Mouse (Mus musculus) CH12.LX (cell line): ENCODE results near the gene BC051142.

Experiments
- CTCF ChIP-seq, 2 experiments: IDR thresholded peaks in 1 of 2; conservative IDR thresholded peaks in 1 of 2; 2 replicates each; pipeline ENCODE4 v1.5.1; 2011 to 2012; ENCODE audit warnings: low read depth in 2 of 2, low read length in 2 of 2, improper control_type of control experiment in 1 of 2, inconsistent platforms in 1 of 2, mild to moderate bottlenecking in 1 of 2, moderate library complexity in 1 of 2
- EP300 ChIP-seq: IDR thresholded peaks from 2 replicates; pipeline ENCODE4 v1.6.1; 2011; ENCODE audit warnings: low read length, improper control_type of control experiment
- MAX ChIP-seq: IDR thresholded peaks from 2 replicates; pipeline ENCODE4 v1.6.1; 2011; ENCODE audit warnings: low read length, improper control_type of control experiment
- POLR2A ChIP-seq: IDR thresholded peaks from 2 replicates; pipeline ENCODE4 v1.6.1; 2011; ENCODE audit warnings: low read depth, mild to moderate bottlenecking, improper control_type of control experiment, low read length
- POLR2AphosphoS2 ChIP-seq: IDR thresholded peaks from 2 replicates; pipeline ENCODE4 v1.6.1; 2011; ENCODE audit warnings: low read depth, low read length, improper control_type of control experiment
- RAD21 ChIP-seq: IDR thresholded peaks from 2 replicates; pipeline ENCODE4 v1.6.1; 2011; ENCODE audit warnings: low read depth, mild to moderate bottlenecking, low read length, improper control_type of control experiment, moderate library complexity
- TCF12 ChIP-seq: IDR thresholded peaks from 2 replicates; pipeline ENCODE4 v1.6.1; 2014; ENCODE audit warnings: low read depth, mild to moderate bottlenecking, inconsistent platforms, low read length, improper control_type of control experiment
- USF2 ChIP-seq: conservative IDR thresholded peaks from 2 replicates; pipeline ENCODE4 v1.6.1; 2011; ENCODE audit warnings: low read depth, low read length, improper control_type of control experiment
- ZMIZ1 ChIP-seq: IDR thresholded peaks from 2 replicates; pipeline ENCODE4 v1.6.1; 2012; ENCODE audit warnings: low read depth, mild to moderate bottlenecking, inconsistent platforms, low read length, improper control_type of control experiment

- TF ChIP-seq MAX (no peak), EP300 (no peak), RAD21 (no peak), POLR2A (no peak), TCF12 (no peak), ZMIZ1 (no peak), CTCF (conservative IDR thresholded peaks at IDR 0.05 in 1 of 2, IDR thresholded peaks at IDR 0.05 in 1 of 2; ENCODE audit: low read depth in 2 of 2, low read length in 2 of 2) (no peak), POLR2AphosphoS2 (no peak), USF2 (no peak)
Measured at GRCm38 (mm10) chr17:34457668-34458067, 59.0 kb downstream of the BC051142 start.
